Mouse (Mus musculus) urinary bladder, postnatal 14 days (tissue): ENCODE results near the gene Sstr3.
A peak's percentile ranks its signal among the peaks of the same experiment; 100 is the strongest.

ENCODE experiments used
- DNase-seq: peaks from one replicate; pipeline ENCODE4 v3.0.0; 2021; ENCODE audit warnings: low spot score

Sstr3 gene

DNA sequence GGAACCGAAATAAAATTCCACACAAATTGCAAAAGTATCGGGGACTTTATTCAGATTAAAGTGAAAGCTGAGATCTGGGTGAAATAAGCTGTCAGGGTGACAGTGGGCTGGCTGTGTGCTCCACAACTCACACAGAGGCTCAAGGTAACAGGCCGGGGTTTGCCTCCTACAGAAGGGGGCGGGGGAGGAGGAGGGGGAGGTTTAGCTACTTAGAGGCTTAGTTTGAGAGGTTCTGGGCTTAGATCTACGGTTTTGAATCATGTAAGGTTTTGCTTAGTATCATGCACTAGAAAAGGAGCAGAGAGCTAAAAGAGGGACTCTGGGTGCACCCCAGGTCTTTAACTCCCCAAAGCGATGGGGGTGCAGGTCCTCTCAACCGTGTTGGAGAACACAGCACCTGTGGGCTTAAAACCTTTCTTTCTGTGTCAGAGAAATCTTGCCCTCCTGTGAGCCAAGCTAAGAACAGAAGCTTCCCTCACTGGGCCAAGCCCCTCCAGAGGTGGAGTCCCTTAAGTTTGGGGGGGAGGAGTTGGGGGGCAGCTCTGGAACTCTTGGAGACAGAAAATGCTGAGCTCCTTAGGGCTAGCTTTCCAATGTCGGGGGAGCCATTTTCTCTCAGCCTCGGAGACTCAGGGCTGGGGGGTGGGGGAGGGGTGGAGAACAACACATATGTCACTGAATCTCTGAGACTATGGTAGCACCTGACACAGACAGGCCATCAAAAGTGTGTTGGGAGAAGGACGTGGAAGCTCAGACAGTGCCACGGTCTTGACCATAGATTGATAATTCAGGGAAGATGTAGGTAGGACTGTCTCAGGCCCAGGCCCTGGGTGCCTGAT is 14.9 kb upstream of the Sstr3 start:
- DNase-seq, result no peak

DNA sequence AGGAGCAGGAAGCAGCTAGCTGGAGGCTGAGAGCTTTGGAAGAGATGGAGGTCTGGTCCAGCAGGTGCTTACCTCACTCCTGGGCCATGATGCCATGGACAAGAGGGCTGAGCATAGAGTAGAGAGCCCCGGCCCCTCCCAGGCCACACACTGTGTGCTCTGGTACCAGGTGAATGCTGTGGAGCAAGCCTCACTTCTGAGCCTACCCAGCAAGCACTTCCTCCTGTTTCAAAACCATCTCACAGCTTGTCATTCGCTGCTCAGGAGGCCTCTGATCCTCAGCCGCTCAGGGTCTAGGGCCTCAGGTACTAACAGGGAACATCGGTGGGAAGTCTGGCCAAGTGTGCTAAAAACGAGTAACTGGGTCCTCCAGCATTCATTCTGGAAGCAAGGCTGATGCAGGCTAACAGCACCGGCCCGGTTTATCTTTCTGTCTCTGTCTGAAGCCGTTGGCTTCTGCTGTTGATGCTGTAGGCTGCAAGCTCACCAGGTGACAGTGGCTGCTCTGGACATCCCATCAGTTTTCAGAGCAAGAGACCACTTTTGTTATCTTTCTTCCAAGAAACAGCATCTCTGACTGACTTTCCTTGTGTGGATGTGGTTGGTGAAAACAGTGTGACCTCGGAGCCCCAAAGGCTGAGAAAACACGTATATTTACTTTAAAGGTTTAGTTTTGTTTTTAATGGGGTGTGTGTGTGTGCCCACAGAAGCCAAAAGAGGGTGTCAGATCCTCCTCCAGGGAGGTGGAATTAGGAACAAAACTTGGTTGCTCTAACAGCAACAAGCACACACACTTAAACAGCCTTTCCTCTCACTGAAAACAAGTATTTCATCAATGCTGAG is 13.4 kb upstream of the Sstr3 start:
- DNase-seq, result no peak

DNA sequence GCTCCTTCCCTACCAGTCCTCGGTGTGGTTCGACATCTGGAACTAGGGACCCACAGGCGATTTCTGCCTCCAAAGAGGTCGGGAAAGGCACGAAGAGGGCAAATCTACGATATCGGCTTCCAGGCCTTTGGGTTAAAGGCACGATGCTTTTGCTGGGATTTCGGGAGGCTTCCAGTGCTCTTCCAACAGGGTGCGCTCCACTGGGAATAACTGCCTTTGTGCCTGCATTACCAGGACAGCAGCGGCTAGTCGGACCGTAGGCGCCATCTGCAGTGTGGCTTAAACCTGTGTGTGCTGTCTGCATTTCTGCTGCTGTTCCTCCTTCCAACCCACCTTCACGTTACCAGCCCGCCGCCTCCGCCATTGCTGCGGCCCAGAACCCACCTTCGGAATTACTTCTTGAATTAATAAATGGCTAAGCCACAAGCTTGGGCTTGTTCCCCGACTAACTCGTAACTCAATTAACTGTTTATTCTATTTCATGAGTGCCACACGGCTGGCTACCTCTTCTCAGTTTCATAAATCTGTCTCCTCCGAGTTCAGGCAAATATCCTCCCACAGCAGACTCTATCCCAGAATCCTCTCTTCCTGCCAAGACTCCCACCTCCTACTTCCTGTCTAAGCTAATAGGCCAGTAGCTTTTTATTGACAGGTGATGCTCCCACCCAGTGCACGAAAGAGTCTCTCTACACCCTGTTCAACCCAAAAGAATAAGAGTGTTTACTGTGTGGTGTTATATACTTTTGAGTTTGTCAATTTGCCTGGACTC is 10.2 kb upstream of the Sstr3 start:
- DNase-seq, result no peak

DNA sequence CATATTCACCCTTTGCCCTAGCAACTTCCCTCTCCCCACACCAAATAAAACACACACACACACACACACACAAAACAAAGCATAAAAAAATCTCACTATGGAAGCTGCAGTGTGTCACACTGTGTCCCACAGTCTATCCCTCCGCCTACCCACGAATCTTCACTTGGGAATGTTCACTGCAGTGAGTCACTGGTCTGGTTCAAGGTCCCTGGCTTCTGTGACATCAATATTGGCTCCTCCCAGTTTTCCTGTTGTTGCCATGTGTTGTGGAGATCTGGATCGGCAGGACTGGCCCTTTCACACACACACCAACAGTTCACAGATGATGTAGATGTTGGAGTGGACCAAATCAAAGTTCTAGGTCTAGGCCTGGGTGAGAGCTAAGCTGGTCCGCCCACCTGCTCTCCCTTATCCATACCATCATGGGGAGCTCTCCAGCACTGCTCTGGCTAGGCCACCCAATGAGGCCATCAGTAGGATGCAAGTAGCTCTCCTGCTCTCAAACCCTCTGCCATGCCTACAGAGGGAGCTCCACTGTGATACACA is 4.8 kb upstream of the Sstr3 start:
- no peak for DNase-seq

DNA sequence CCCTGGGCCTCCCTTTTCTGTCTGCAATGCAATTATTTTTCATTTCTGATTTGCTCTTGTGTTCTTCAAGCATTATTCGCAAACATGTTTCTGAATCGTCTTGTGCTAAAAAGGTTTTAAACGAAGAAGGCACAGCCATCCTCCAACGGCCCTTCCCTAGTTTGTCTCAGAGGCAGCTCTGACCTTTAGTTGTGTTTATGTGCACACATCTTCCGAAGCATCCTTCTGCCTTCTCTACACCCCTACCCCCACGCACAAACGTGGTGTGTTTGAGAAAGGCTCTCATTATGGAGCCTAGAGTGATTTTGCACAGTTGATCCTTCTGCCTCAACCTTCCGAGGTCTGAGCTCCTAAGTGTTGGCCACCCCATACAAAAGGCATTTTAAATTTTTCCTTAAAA is 4.2 kb upstream of the Sstr3 start:
- DNase-seq, result no peak

DNA sequence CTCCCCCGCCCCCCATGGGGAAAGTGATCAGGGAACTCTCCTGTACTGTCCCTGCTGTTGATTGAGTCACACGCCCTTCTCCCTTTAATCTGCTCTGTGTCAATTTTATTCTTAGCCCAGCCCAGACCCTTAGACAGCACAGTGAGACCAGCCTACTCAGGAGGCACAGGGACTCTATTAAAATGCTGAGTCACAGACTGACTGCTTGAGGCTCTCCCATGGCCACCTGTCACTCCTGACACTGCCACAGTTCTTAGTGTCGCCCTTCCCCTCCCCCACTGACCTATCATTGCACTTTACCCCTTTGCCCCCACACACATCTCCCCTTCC is 3.8 kb upstream of the Sstr3 start:
- DNase-seq, result no peak

DNA sequence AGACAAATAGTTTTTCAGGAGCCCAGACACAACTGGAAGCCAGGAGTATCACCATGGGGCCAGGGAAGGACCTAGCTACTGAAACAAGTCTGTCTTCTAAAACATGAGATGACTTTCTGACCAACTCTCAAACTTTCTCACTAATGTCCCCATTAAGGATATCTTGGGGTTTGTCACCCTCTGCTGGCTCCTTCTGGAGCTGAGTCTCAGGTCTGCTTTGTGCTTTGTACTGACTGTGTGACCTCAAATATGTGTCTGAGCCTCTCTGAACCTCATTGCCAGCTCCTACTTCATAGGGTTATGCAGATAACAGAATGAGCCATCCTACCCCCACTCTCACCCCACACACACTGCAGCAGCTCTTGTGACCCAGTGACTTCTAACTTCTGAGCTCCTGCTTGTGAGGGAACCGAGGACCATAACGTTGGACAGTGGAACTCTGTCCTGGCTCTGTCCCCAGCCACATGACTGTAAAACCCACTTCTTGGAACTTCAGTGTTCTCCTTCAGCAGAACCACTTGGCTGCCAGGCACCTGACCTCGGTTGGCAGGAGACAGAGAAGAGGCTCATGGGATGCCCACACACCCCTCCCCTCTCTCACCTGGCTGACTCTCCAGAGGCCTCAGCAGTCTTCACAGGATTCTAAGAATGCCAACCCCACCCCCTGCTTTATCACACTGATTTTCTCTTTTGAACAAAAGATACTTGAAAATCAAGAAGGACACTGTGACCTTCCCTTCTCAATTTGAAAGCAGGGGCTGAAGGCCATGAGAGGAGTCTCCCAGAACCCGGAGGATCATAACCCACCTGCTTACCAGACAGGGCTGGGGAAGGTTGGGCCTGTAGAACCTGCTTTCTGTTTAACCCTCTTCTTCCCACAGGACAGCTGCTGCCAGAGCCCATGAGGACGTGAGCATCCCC is 3.2 kb upstream of the Sstr3 start:
- no peak for DNase-seq

DNA sequence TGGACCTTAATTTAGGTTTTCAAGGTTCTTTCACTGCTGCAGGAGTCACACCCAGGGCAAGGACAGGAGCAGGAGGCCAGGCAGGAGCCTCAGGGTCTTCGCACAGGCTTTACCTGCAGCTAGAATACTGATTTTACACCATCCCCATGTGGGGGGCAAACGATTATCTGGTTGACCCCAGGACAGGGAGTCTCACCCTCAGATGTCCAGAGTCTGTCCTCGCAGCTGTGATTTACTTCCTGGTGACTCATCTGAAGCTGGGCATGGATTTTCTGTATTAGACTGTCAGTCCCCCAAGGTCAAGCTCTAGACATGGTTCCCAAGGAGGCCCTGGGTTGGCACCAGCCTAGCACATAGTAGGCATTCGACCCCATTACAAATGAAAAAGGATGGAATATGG is 1.6 kb upstream of the Sstr3 start:
- DNase-seq, result no peak

DNA sequence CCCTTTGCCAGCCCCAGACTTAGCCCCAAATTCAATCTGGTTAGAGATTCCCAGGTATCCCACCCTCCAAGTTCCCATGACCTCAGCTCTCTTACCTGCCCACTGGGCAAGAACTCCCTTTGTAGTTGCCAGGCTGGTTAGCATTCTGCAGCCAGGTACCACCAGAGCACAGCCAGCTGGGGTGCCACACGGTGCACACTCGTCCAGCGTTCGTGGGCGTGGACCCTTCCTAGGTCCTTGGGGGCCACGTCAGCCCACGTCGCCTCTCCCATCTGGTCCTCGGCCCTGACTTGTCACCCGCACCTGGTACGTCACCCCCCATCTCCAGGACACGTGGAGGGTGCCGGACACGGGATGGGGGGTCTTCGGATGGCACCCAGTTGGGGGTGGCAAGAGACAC is 444 bp downstream of the Sstr3 start:
- no peak for DNase-seq

DNA sequence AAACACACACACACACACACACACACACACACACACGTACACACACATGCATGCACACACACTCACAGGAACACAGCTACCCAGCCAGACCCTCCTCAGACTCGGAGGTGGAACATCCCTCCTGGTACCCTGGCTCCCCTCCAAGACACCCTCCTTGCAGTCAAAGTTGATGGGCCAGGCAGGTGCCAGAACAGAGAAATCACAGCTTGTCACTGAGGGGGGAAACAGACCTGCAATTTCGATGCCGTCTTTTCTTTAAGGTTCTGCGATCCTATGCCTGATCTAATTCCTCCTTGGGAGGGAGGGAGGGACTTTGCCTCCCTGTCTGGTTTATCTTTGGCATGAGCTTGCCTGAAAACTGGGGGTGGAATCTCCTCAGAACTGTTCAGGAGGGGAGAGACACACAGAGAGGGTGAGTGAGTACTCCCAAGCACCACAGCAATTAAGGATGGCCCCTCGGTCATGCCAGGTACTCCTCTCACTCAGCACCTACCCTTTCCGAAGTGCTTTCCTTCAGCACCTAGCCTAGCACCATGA is 1.6 kb downstream of the Sstr3 start:
- DNase-seq, result no peak

DNA sequence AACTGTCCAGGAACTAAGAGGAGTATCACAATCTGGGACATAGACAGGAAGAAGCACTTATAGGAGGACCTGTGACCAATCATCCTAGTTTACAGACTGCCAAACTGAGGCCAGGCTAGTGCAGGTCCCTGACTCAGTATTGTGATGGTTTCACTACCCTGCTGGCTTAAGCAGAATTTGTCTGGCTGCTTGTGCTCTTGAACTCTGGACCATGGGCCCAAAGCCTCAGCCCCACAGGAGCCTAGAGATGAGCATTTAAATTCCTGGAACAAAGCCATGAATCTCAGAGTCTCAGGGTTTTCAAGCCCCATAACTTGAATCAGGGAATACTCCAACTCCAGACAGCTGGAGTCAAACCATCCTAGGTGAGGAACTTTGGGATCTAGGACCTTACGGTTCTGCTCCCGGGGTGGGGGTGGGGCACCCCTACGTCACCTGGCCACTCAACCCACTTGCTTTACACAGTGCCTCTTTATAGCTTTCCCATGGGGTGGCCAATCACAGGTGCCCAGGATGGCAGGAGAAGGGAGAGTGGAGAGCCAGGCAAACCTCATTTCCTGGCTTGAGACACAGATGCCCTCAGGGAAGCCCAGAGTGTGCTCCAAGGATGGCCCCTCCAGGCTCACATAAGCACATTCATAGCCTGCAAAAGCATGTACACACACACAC is 2.3 kb downstream of the Sstr3 start:
- DNase-seq, result no peak

DNA sequence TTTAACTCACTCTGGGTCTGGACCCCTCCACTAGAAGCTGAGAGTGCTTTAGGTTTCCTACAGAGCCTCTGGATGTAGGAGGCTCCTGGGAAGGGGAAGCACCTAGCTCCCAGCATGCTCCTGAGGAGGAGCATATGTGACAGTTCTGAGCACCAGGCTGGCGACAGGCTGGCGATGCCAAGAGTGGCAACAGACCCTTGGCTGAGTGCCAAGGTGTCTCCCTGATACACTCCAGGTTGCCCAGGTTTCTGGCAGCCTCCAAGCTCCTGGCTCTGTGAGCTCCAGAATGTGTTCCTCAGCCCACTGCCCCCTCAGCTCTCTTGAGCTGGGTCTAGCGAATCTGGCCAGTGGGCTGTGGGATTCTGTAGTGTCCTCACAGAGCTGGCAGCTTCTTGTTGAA is 2.9 kb downstream of the Sstr3 start:
- DNase-seq, result no peak

DNA sequence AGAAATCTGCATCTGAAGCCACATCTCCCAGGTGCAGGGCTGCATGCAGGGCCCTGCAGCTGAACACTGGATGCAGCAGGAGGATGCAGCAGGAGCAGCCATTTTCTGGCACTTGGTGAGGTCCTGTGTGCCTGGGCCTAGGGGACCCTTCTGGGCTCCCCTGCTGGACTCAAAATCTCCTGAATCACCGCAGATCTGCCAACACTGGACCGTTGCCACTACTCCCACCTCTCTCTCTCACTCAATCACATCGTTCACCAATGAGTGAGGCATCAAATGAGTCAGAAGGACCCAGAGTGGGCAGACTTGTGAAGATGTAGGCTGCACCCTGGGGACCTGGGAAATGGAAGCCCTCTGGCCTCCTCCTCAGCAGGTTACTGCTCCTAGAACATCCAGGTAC is 3.4 kb downstream of the Sstr3 start:
- no peak for DNase-seq

DNA sequence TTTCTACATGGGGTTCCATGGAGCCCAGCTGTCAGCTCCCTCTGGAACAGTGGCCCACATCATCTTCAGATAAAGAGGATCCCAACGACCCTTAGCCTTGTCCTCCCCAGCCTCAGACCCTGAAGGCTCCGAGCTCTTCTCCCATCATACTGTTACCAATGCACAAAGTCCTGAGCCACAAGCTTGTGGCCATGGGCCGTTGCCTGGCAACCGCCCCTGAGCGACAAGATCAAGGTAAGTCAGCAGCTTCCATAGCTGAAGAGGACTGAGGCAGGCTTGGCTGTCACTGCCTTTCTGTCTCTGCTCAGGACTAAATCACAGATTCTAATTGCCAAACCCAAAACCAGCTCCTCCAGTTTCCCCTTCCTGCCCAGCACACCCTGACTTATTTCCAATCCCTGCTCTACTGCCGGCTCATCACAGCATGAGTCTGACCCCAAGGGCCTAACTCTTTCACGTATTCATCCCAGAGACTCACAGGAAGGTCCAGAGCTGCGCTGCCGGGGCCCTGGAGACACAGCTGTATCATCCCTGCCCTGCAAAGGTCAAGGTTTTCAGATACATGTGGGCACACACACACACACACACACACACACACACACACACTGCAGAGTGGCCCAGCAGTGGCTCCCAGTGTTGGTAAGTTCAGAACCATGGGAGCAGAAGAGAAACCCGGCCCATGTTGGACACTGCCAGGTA is 8.6 kb downstream of the Sstr3 start:
- DNase-seq, result no peak

DNA sequence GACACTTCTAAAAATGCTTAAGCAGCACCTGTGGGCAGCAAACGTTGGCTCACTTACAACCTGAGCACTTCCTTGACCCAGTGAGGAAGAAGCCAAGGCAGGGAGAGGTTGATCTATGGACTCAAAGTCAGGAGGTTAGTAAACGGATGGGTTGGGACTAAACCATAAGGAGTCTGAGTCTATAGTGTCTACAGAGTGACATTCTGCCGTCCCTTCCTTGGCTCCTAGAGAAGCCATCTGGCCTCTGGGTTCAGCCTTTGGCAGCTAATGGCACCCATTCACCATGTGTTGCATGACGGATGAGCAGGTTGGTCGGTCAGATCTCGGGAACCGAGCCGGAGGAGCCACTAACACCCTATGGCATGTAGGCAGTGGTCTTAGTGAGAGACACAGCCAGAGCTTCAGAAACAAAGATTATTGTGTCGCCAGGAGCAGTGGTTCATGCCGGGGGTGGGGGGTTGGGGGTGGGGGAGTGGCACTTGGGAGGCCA is 11.1 kb downstream of the Sstr3 start:
- DNase-seq, result no peak

DNA sequence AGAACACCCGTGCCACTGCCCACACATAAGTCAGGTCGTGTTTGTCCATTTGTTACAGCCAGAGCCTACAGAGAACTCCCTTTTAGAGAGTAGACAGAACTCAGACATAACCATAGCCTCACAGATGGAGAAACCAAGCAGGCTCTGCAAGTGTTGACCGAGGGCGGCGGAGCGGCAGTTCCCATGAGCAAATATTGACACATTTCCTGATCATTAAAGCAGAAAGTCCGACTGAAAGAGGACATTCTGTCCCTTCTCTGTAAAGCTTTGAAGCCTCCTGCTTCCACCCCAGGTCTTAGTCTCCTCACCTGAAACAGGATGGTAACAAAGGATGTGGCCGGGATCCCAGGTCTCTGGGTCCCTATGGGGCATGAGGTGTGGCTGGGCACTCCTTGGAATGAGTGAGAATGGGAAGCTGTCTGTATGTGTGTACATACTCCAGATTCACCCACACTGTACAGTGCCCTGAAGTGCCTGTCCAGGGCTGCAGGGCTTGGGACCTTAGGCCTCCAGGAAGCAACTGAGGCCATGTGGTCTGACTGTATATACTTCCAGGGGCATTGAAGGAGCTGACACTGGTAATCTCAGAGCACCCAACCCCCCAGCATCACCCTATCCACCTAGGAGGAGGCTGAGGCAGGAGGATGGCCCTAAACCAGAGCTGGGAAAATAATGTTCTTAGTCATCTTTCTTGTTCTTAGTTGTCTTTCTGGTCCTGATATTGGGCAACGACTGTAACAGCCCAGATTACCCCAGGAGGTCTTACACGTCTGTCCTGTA is 11.7 kb downstream of the Sstr3 start:
- peak; percentile 50 for DNase-seq

DNA sequence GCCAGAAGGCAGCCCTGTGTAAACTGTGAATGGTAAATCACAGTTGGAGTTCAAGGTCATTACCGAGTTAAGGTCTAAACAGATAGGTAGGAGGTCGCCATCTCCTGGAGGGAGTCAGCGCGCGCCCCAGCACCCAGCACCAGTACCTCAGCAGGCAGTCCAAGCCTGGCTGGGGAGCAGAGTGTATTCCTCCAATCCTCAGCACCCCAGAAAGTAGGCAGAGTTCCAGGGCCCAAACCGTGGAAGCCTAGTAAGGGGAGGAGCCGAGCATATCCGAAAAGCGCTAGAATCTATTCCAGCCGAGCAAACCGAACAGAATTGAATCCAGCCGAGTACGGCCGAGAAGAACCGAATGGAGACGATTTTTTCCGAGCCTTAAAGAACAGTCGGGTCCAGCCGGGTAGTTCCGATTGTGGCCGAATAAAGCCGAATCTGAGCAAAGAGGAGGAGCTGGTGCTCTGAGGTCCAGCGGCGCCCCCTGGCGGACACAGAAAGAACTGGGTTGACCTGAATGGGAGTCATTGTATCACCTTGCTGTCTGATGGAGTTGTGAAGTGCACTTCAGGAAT is 12.5 kb downstream of the Sstr3 start:
- peak; percentile 98 for DNase-seq

DNA sequence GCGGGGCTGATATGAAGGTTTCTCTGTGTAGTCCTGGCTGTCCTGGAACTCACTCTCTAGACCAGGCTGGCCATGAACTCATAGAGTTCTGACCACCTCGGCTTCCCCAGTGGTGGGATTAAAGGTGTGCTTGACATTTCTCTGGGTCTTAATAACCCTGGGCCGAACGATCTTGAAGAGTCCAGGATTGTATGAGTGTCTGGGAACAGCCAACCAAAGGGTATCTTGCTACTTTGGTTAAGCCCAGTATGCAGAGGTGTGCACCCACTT is 13.1 kb downstream of the Sstr3 start:
- no peak for DNase-seq
